In genomic region chr8:119604398-119604803, GRCm38 (mm10) we compare ENCODE assay signal across 8 mouse cellular contexts. TPM values are rescaled to one million over a fixed set of nuclear protein-coding genes. Genes with fewer than 3 reads are reported as not detected.
DNase-seq lines count a peak whose midpoint lies in the region; ATAC-seq and TF ChIP-seq lines count a peak whose summit lies in the region.

No protein-coding gene starts in this region.

- DNase-seq in lung, postnatal 0 days (ENCODE audit: low spot score), result no peak
- DNase-seq in lung, postnatal 25 days (ENCODE audit: low spot score), result no peak
- no peak for DNase-seq in kidney, adult 8-10 months
- DNase-seq in right cerebral cortex, postnatal 36 days (ENCODE audit: low spot score in 2 of 2), result no peak

- peaks cover 17% of the 10 kb centered on the region for H3K36me3 ChIP-seq in lung, postnatal 0 days (ENCODE audit: insufficient read depth, low read length)
- peaks cover 29% of the 10 kb centered on the region for H3K36me3 ChIP-seq in embryonic facial prominence, embryonic 15.5 days
- H3K36me3 ChIP-seq in limb, embryonic 12.5 days, result peaks cover 35% of the 10 kb centered on the region

- no peak for TF ChIP-seq EP300 in lung, postnatal 0 days (IDR thresholded peaks at IDR 0.05)

- no peak for TF ChIP-seq POLR2A in olfactory bulb, adult 2 months (IDR thresholded peaks at IDR 0.05; ENCODE audit: insufficient read depth, low read depth, low read length)

- H3K4me3 ChIP-seq in lung, postnatal 0 days (ENCODE audit: low read depth, low read length), result peak overlapping the region; percentile 73
- peak overlapping the region; percentile 61 for H3K4me3 ChIP-seq in embryonic facial prominence, embryonic 15.5 days (replicated peaks)
- H3K4me3 ChIP-seq in limb, embryonic 12.5 days (replicated peaks), result peak overlapping the region; percentile 72
- peak overlapping the region; percentile 72 for H3K4me3 ChIP-seq in olfactory bulb, adult 2 months (ENCODE audit: insufficient read depth, low read depth, low read length)

- ATAC-seq in lung, postnatal 0 days, result 0 out of 2 replicates have a peak, but pooled peaks have one; percentile 37
- no peak for ATAC-seq in embryonic facial prominence, embryonic 15.5 days (ENCODE audit: insufficient number of reproducible peaks, low FRiP score, low TSS enrichment, low read depth)
- ATAC-seq in limb, embryonic 12.5 days (ENCODE audit: insufficient number of reproducible peaks, insufficient read depth, low FRiP score, low TSS enrichment, low read depth), result no peak
- ATAC-seq in cerebellum, adult (ENCODE audit: insufficient number of reproducible peaks, low FRiP score, low TSS enrichment), result no peak

- WGBS in lung, postnatal 0 days, result 25% methylated on average over 12 of the region's 12 CpGs
- 41% methylated on average over 12 of the region's 12 CpGs for WGBS in embryonic facial prominence, embryonic 15.5 days
- 44% methylated on average over 12 of the region's 12 CpGs for WGBS in limb, embryonic 12.5 days
- 36% methylated on average over 12 of the region's 12 CpGs for WGBS in olfactory bulb, adult 2 months

- no peaks in the 10 kb centered on the region for H3K9me3 ChIP-seq in lung, postnatal 0 days (ENCODE audit: low read length)
- H3K9me3 ChIP-seq in embryonic facial prominence, embryonic 15.5 days (replicated peaks), result no peaks in the 10 kb centered on the region
- peaks cover 5% of the 10 kb centered on the region for H3K9me3 ChIP-seq in limb, embryonic 12.5 days

- H3K27me3 ChIP-seq in lung, postnatal 0 days (replicated peaks; ENCODE audit: insufficient read depth, low read length), result no peaks in the 10 kb centered on the region
- no peaks in the 10 kb centered on the region for H3K27me3 ChIP-seq in embryonic facial prominence, embryonic 15.5 days
- H3K27me3 ChIP-seq in limb, embryonic 12.5 days, result no peaks in the 10 kb centered on the region

- peak overlapping the region; percentile 76 for H3K4me2 ChIP-seq in lung, postnatal 0 days (replicated peaks; ENCODE audit: low read depth, low read length)
- peak overlapping the region; percentile 78 for H3K4me2 ChIP-seq in embryonic facial prominence, embryonic 15.5 days (replicated peaks)
- peak overlapping the region; percentile 82 for H3K4me2 ChIP-seq in limb, embryonic 12.5 days

- peak overlapping the region; percentile 73; the same call in 1 of the 2 replicates for H3K27ac ChIP-seq in lung, postnatal 0 days (ENCODE audit: low read length)
- H3K27ac ChIP-seq in embryonic facial prominence, embryonic 15.5 days (replicated peaks), result 0 out of 2 replicates have a peak overlapping the region, but pooled peaks have one; percentile 17
- no peak overlapping the region for H3K27ac ChIP-seq in limb, embryonic 12.5 days
- H3K27ac ChIP-seq in olfactory bulb, adult 2 months (ENCODE audit: insufficient read depth, low read depth, low read length), result no peak overlapping the region

- peaks cover 6% of the 10 kb centered on the region; the same call in 1 of the 2 replicates for H3K4me1 ChIP-seq in lung, postnatal 0 days (ENCODE audit: insufficient read depth, low read depth, low read length)
- peaks cover 16% of the 10 kb centered on the region for H3K4me1 ChIP-seq in embryonic facial prominence, embryonic 15.5 days
- peaks cover 10% of the 10 kb centered on the region for H3K4me1 ChIP-seq in limb, embryonic 12.5 days (replicated peaks)
- H3K4me1 ChIP-seq in olfactory bulb, adult 2 months (ENCODE audit: control insufficient read depth, insufficient read depth, low read length), result peaks cover 13% of the 10 kb centered on the region

- peak overlapping the region; percentile 70 for H3K9ac ChIP-seq in lung, postnatal 0 days (replicated peaks; ENCODE audit: low read depth)
- peak overlapping the region; percentile 59 for H3K9ac ChIP-seq in embryonic facial prominence, embryonic 15.5 days
- H3K9ac ChIP-seq in limb, embryonic 12.5 days (replicated peaks), result peak overlapping the region; percentile 70

- no peak for TF ChIP-seq CTCF in lung, postnatal 0 days (IDR thresholded peaks at IDR 0.05)
- no peak for TF ChIP-seq CTCF in olfactory bulb, adult 2 months (IDR thresholded peaks at IDR 0.05; ENCODE audit: insufficient read depth, low read depth, low read length)

RNA-seq across cellular contexts. Expression of gene Taf1c, which starts 0.6 kb away (rescaled TPM):
- polyA plus RNA-seq in lung, postnatal 0 days (2015; fragmentation: Nextera tagmentation; extraction: Ambion mirVana), result 5.6 and 5.7 TPM in 2 replicates
- polyA plus RNA-seq in embryonic facial prominence, embryonic 15.5 days (2015; fragmentation: Nextera tagmentation; extraction: Ambion mirVana), result 11.8 and 13.3 TPM in 2 replicates
- polyA plus RNA-seq in limb, embryonic 12.5 days (2016; fragmentation: Nextera tagmentation; extraction: Ambion mirVana), result 14.1 and 15.1 TPM in 2 replicates
- not detected in 2 replicates for polyA plus RNA-seq in olfactory bulb, adult 2 months (2012; ENCODE audit: insufficient read depth, insufficient read length, low replicate concordance, missing spikeins)

RNA-seq across cellular contexts. Expression of gene Adad2, which starts 8.1 kb away (rescaled TPM):
- polyA plus RNA-seq in lung, postnatal 0 days (2015; fragmentation: Nextera tagmentation; extraction: Ambion mirVana), result not detected in 2 replicates
- 0.14 and 0.24 TPM in 2 replicates for polyA plus RNA-seq in embryonic facial prominence, embryonic 15.5 days (2015; fragmentation: Nextera tagmentation; extraction: Ambion mirVana)
- 0.14 and 0.41 TPM in 2 replicates for polyA plus RNA-seq in limb, embryonic 12.5 days (2016; fragmentation: Nextera tagmentation; extraction: Ambion mirVana)
- not detected in 2 replicates for polyA plus RNA-seq in olfactory bulb, adult 2 months (2012; ENCODE audit: insufficient read depth, insufficient read length, low replicate concordance, missing spikeins)

RNA-seq across cellular contexts. Expression of gene Dnaaf1, which starts 29.4 kb away (rescaled TPM):
- 2.9 and 4.0 TPM in 2 replicates for polyA plus RNA-seq in lung, postnatal 0 days (2015; fragmentation: Nextera tagmentation; extraction: Ambion mirVana)
- 2.9 and 6.8 TPM in 2 replicates for polyA plus RNA-seq in embryonic facial prominence, embryonic 15.5 days (2015; fragmentation: Nextera tagmentation; extraction: Ambion mirVana)
- polyA plus RNA-seq in limb, embryonic 12.5 days (2016; fragmentation: Nextera tagmentation; extraction: Ambion mirVana), result not detected in 2 replicates
- polyA plus RNA-seq in olfactory bulb, adult 2 months (2012; ENCODE audit: insufficient read depth, insufficient read length, low replicate concordance, missing spikeins), result not detected in 2 replicates

RNA-seq across cellular contexts. Expression of gene Hsdl1, which starts 29.4 kb away (rescaled TPM):
- polyA plus RNA-seq in lung, postnatal 0 days (2015; fragmentation: Nextera tagmentation; extraction: Ambion mirVana), result 26.0 and 27.0 TPM in 2 replicates
- 30.0 and 31.1 TPM in 2 replicates for polyA plus RNA-seq in embryonic facial prominence, embryonic 15.5 days (2015; fragmentation: Nextera tagmentation; extraction: Ambion mirVana)
- polyA plus RNA-seq in limb, embryonic 12.5 days (2016; fragmentation: Nextera tagmentation; extraction: Ambion mirVana), result 33.6 and 35.3 TPM in 2 replicates
- polyA plus RNA-seq in olfactory bulb, adult 2 months (2012; ENCODE audit: insufficient read depth, insufficient read length, low replicate concordance, missing spikeins), result 175 TPM in 1 of 2 replicates, not detected in the other

RNA-seq across cellular contexts. Expression of gene Kcng4, which starts 31.1 kb away (rescaled TPM):
- polyA plus RNA-seq in lung, postnatal 0 days (2015; fragmentation: Nextera tagmentation; extraction: Ambion mirVana), result 0.07 and 0.08 TPM in 2 replicates
- polyA plus RNA-seq in embryonic facial prominence, embryonic 15.5 days (2015; fragmentation: Nextera tagmentation; extraction: Ambion mirVana), result 0.43 and 0.55 TPM in 2 replicates
- 0.05 TPM in 2 replicates for polyA plus RNA-seq in limb, embryonic 12.5 days (2016; fragmentation: Nextera tagmentation; extraction: Ambion mirVana)
- polyA plus RNA-seq in olfactory bulb, adult 2 months (2012; ENCODE audit: insufficient read depth, insufficient read length, low replicate concordance, missing spikeins), result not detected in 2 replicates

Comparison
In these comparisons a context has a peak if more than half of its experiments do, and no peak if none do; other contexts are left out.
1. H3K27ac ChIP-seq: peak in lung, postnatal 0 days (single experiment) and embryonic facial prominence, embryonic 15.5 days (single experiment); none in limb, embryonic 12.5 days (single experiment) and olfactory bulb, adult 2 months (single experiment).
2. Peak in every context shown above with its lines, with median percentiles within 50 percentile points of each other: H3K4me2 ChIP-seq, H3K4me3 ChIP-seq and H3K9ac ChIP-seq.